ENCODE assay signal across 8 mouse cellular contexts in genomic region chr1:40266431-40267260, GRCm38 (mm10). TPM values are rescaled to one million over a fixed set of nuclear protein-coding genes. Genes with fewer than 3 reads are reported as not detected.
DNase-seq lines count a peak whose midpoint lies in the region; ATAC-seq lines count a peak whose summit lies in the region.

No protein-coding gene starts in this region.

- H3K27me3 ChIP-seq in intestine, embryonic 14.5 days (replicated peaks; ENCODE audit: control insufficient read depth, insufficient read depth, low read length), result no peaks in the 10 kb centered on the region

- H3K27ac ChIP-seq in intestine, embryonic 14.5 days (ENCODE audit: low read depth), result peak overlapping the region; percentile 54

- peaks cover 14% of the 10 kb centered on the region for H3K4me1 ChIP-seq in intestine, embryonic 14.5 days (replicated peaks; ENCODE audit: control insufficient read depth, insufficient read depth, low read length)

- no peaks in the 10 kb centered on the region for H3K36me3 ChIP-seq in intestine, embryonic 14.5 days (ENCODE audit: control insufficient read depth, insufficient read depth, low read length)

- peak overlapping the region; percentile 55 for H3K4me3 ChIP-seq in intestine, embryonic 14.5 days (ENCODE audit: low read depth, low read length)

- WGBS in intestine, embryonic 14.5 days, result 2% methylated on average over 36 of the region's 36 CpGs

- H3K9ac ChIP-seq in intestine, embryonic 14.5 days (ENCODE audit: low read length), result peak overlapping the region; percentile 63

- intact Hi-C loops in gastrocnemius, postnatal 14 days (cut with DNase I; ENCODE audit: low total_unique reads), result no loop called here
- intact Hi-C loops in left cerebral cortex, postnatal 14 days (cut with DNase I), result no loop called here

- no peaks in the 10 kb centered on the region for H3K9me3 ChIP-seq in intestine, embryonic 14.5 days (ENCODE audit: control insufficient read depth, low read length)

- DNase-seq in adrenal gland, postnatal 25 days, result peak; percentile 84
- DNase-seq in embryo, embryonic 11 days, result peak; percentile 78
- DNase-seq in gastrocnemius, postnatal 14 days, result peak; percentile 88
- DNase-seq in intestine, embryonic 14.5 days (ENCODE audit: low spot score), result peak; percentile 89
- peak; percentile 67 to 72 for DNase-seq in left cerebral cortex, postnatal 14 days (ENCODE audit: low spot score in 2 of 2)
- peak; percentile 71 for DNase-seq in mesoderm, embryonic 11.5 days (ENCODE audit: low read depth, low spot score)
- peak; percentile 78 for DNase-seq in skeletal muscle tissue, adult 2 months (ENCODE audit: low read depth, low spot score)

- peak; percentile 89 for ATAC-seq in intestine, embryonic 14.5 days (replicated peaks; ENCODE audit: low FRiP score, low TSS enrichment, low read depth)
- no peak for ATAC-seq in monocyte, adult 5-6 weeks (replicated peaks; ENCODE audit: insufficient number of reproducible peaks, low FRiP score, low TSS enrichment, poor library complexity, severe bottlenecking)

- H3K4me2 ChIP-seq in intestine, embryonic 14.5 days (ENCODE audit: low read length), result peak overlapping the region; percentile 82

RNA-seq across cellular contexts. Expression of gene Il1r1, which starts 41.8 kb away (rescaled TPM):
- total RNA-seq in adrenal gland, postnatal 25 days (2021), result 3.4 and 3.6 TPM in 2 replicates
- total RNA-seq in gastrocnemius, postnatal 14 days (2021), result 1 to 10 TPM; 3.3 to 3.5 TPM
- polyA plus RNA-seq in intestine, embryonic 14.5 days (2014; fragmentation: Nextera tagmentation; extraction: Ambion mirVana), result 7.3 and 8.6 TPM in 2 replicates
- 1 to 10 TPM; 2.5 to 3.5 TPM for total RNA-seq in left cerebral cortex, postnatal 14 days (2021)
- total RNA-seq in monocyte, adult 5-6 weeks (2017), result 0.19 TPM in 1 of 3 replicates, not detected in the others

RNA-seq across cellular contexts. Expression of gene Il1rl2, which starts 57.8 kb away (rescaled TPM):
- total RNA-seq in adrenal gland, postnatal 25 days (2021), result 0.95 and 1.4 TPM in 2 replicates
- 1 to 10 TPM; 3.0 to 3.4 TPM for total RNA-seq in gastrocnemius, postnatal 14 days (2021)
- 3.4 and 4.3 TPM in 2 replicates for polyA plus RNA-seq in intestine, embryonic 14.5 days (2014; fragmentation: Nextera tagmentation; extraction: Ambion mirVana)
- total RNA-seq in left cerebral cortex, postnatal 14 days (2021), result 1 to 10 TPM in 1 of 2 experiments, under 1 TPM in 1; 0.77 to 1.3 TPM
- 0.57 to 1.9 TPM (median 1.2 TPM) in 3 replicates for total RNA-seq in monocyte, adult 5-6 weeks (2017)
